Mouse (Mus musculus) ES-Bruce4 (cell line): ENCODE measurements around the gene Nrbp1.

Source experiments
- CTCF ChIP-seq: IDR thresholded peaks from one replicate; pipeline ENCODE4 v1.8.1; 2011; ENCODE audit warnings: low read depth, low read length
- EP300 ChIP-seq: IDR thresholded peaks from 2 replicates; pipeline ENCODE4 v1.6.1; 2011; ENCODE audit warnings: low read depth, low read length; ENCODE audit not compliant: insufficient read depth

DNA sequence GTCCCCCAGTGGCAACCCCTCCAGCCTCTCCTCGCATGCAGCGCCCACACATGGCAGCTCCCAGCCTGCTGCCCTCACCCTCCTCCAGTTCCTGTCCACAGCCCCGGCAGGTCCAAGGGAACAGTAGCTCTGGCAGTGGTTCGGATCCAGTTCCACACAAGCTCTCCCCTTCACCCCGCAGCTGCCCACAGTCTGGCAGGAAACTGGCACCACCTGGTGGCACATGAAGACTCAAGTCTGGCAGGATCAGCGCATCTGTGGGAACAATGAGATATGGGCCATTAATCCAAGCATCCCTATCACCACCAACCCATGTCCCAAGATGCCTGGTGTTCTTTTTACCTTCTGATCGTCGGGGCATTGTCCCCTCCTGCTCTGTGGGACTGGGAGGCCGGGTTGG, 40.8 kb upstream of the Nrbp1 start:
- TF ChIP-seq CTCF (peak; percentile 8), EP300 (no peak)
